Mouse (Mus musculus) CH12.LX (cell line): ENCODE results near the gene Wfdc16. TPM values are rescaled to one million over a fixed set of nuclear protein-coding genes. Genes with fewer than 3 reads are reported as not detected.
"Not testable (repeated sequence)": the region's sequence is repeated elsewhere in the genome, so short reads cannot be mapped to it uniquely, and the experiment has no call there.

Source experiments
- DNase-seq: peaks from one replicate; pipeline ENCODE4 v3.0.0-alpha.2; 2013; ENCODE audit errors: extremely low read depth
- H3K27ac ChIP-seq: 2 replicates; pipeline ENCODE4 v1.5.1; 2012; ENCODE audit warnings: low read depth, mild to moderate bottlenecking, control low read depth, moderate library complexity; ENCODE audit not compliant: insufficient read depth
- H3K27me3 ChIP-seq: replicated peaks from 2 replicates; pipeline ENCODE3; 2012; ENCODE audit warnings: inconsistent platforms
- H3K36me3 ChIP-seq, 2 experiments: replicated peaks in 1 of 2; 2 replicates each; pipeline versions ENCODE3 to v1.6.1; 2012; ENCODE audit warnings: inconsistent platforms in 1 of 2, low read length in 1 of 2, mild to moderate bottlenecking in 1 of 2, mixed read lengths in 1 of 2, moderate library complexity in 1 of 2; ENCODE audit not compliant: control insufficient read depth in 1 of 2, insufficient read depth in 1 of 2
- H3K4me1 ChIP-seq, 2 experiments: 2 replicates each; pipeline ENCODE4 v1.6.1; 2012; ENCODE audit warnings: inconsistent platforms in 1 of 2, moderate library complexity in 1 of 2; ENCODE audit not compliant: insufficient read depth in 2 of 2, control insufficient read depth in 1 of 2
- H3K4me2 ChIP-seq: 2 replicates; pipeline ENCODE4 v1.6.1; 2012; ENCODE audit warnings: low read depth, mild to moderate bottlenecking, control low read depth; ENCODE audit not compliant: poor library complexity, insufficient read depth, severe bottlenecking
- H3K4me3 ChIP-seq, 3 experiments: fragments of 150-350 bp in 1 of 3; sonication (generic) in 1 of 3; replicated peaks in 1 of 3; 2 replicates each; pipeline versions ENCODE3 to v1.5.1; 2011 to 2012; ENCODE audit warnings: low read depth in 2 of 3, low read length in 2 of 3, mild to moderate bottlenecking in 2 of 3, moderate library complexity in 2 of 3, control low read depth in 1 of 3, improper control_type of control experiment in 1 of 3, inconsistent platforms in 1 of 3, mixed read lengths in 1 of 3; ENCODE audit not compliant: poor library complexity in 1 of 3
- H3K79me2 ChIP-seq: replicated peaks from 2 replicates; pipeline ENCODE4 v1.6.1; 2012; ENCODE audit warnings: mild to moderate bottlenecking, moderate library complexity; ENCODE audit not compliant: control insufficient read depth, poor library complexity, insufficient read depth, severe bottlenecking; ENCODE audit errors: extremely low read depth
- H3K9ac ChIP-seq: 2 replicates; pipeline ENCODE4 v1.6.1; 2012; ENCODE audit warnings: low read depth, mild to moderate bottlenecking, control low read depth, moderate library complexity; ENCODE audit not compliant: insufficient read depth
- H3K9me3 ChIP-seq: replicated peaks from 2 replicates; pipeline ENCODE3; 2012; ENCODE audit warnings: low read length, inconsistent platforms, mixed read lengths
- CHD2 ChIP-seq: IDR thresholded peaks from 2 replicates; pipeline ENCODE4 v1.6.1; 2011; ENCODE audit warnings: low read length, improper control_type of control experiment
- CTCF ChIP-seq, 2 experiments: IDR thresholded peaks in 1 of 2; conservative IDR thresholded peaks in 1 of 2; 2 replicates each; pipeline ENCODE4 v1.5.1; 2011 to 2012; ENCODE audit warnings: low read depth in 2 of 2, low read length in 2 of 2, improper control_type of control experiment in 1 of 2, inconsistent platforms in 1 of 2, mild to moderate bottlenecking in 1 of 2, moderate library complexity in 1 of 2
- EP300 ChIP-seq: IDR thresholded peaks from 2 replicates; pipeline ENCODE4 v1.6.1; 2011; ENCODE audit warnings: low read length, improper control_type of control experiment
- HCFC1 ChIP-seq: IDR thresholded peaks from 2 replicates; pipeline ENCODE4 v1.6.1; 2012; ENCODE audit warnings: low read depth, mild to moderate bottlenecking, inconsistent platforms, low read length, improper control_type of control experiment
- JUN ChIP-seq: IDR thresholded peaks from 2 replicates; pipeline ENCODE4 v1.6.1; 2011; ENCODE audit warnings: low read depth, mild to moderate bottlenecking, low read length, improper control_type of control experiment, moderate library complexity; ENCODE audit not compliant: insufficient read depth
- JUND ChIP-seq: conservative IDR thresholded peaks from 2 replicates; pipeline ENCODE4 v1.6.1; 2011; ENCODE audit warnings: low read depth, low read length, improper control_type of control experiment
- MAFK ChIP-seq: IDR thresholded peaks from 2 replicates; pipeline ENCODE4 v1.6.1; 2011; ENCODE audit warnings: low read length, improper control_type of control experiment; ENCODE audit not compliant: insufficient replicate concordance
- MEF2A ChIP-seq: IDR thresholded peaks from 2 replicates; pipeline ENCODE4 v1.6.1; 2014; ENCODE audit warnings: low read depth, mild to moderate bottlenecking, inconsistent platforms, low read length, improper control_type of control experiment, borderline replicate concordance
- MXI1 ChIP-seq: IDR thresholded peaks from 2 replicates; pipeline ENCODE4 v1.6.1; 2011; ENCODE audit warnings: mild to moderate bottlenecking, low read depth, low read length, improper control_type of control experiment
- NELFE ChIP-seq: IDR thresholded peaks from 2 replicates; pipeline ENCODE4 v1.6.1; 2011; ENCODE audit warnings: low read depth, low read length, improper control_type of control experiment
- POLR2AphosphoS2 ChIP-seq: IDR thresholded peaks from 2 replicates; pipeline ENCODE4 v1.6.1; 2011; ENCODE audit warnings: low read depth, low read length, improper control_type of control experiment
- RAD21 ChIP-seq: IDR thresholded peaks from 2 replicates; pipeline ENCODE4 v1.6.1; 2011; ENCODE audit warnings: low read depth, mild to moderate bottlenecking, low read length, improper control_type of control experiment, moderate library complexity
- SMC3 ChIP-seq: IDR thresholded peaks from 2 replicates; pipeline ENCODE4 v1.6.1; 2011; ENCODE audit warnings: low read depth, low read length, improper control_type of control experiment
- TCF12 ChIP-seq: IDR thresholded peaks from 2 replicates; pipeline ENCODE4 v1.6.1; 2014; ENCODE audit warnings: low read depth, mild to moderate bottlenecking, inconsistent platforms, low read length, improper control_type of control experiment
- ZC3H11A ChIP-seq: IDR thresholded peaks from 2 replicates; pipeline ENCODE4 v1.6.1; 2012; ENCODE audit warnings: low read depth, mild to moderate bottlenecking, inconsistent platforms, low read length, improper control_type of control experiment
- ZKSCAN1 ChIP-seq: IDR thresholded peaks from 2 replicates; pipeline ENCODE4 v1.6.1; 2012; ENCODE audit warnings: low read depth, inconsistent platforms, low read length, improper control_type of control experiment, borderline replicate concordance
- ZNF384 ChIP-seq: IDR thresholded peaks from 2 replicates; pipeline ENCODE4 v1.6.1; 2012; ENCODE audit warnings: low read depth, low read length, improper control_type of control experiment, inconsistent platforms
- dilution Hi-C: fragments of 300-500 bp; cut with MboI; formaldehyde crosslinking; loops from 2 replicates; pipeline ENCODE4 v1.14.3; 2020; ENCODE audit warnings: low sequenced_read_pairs; ENCODE audit not compliant: extremely low pct_unique_long_range_greater_than_20kb, extremely low pct_ligation_motif_present
- in situ Hi-C: fragments of 300-500 bp; cut with MboI; formaldehyde crosslinking; loops from 3 replicates; pipeline ENCODE4 v1.14.3; 2019; ENCODE audit warnings: low sequenced_read_pairs, low pct_ligation_motif_present, low pct_unique_long_range_greater_than_20kb, mixed read lengths
- polyA plus RNA-seq: library from polyadenylated mRNA; unstranded; fragments of >175 nt; gene quantifications from 2 replicates; pipeline ENCODE4 v1.2.1, GENCODE M21; 2012; ENCODE audit warnings: low read depth; ENCODE audit not compliant: insufficient read length
- total RNA-seq, 2 experiments: library from RNA; depleted of rRNA; stranded (reverse); fragments of 300-350 nt in 1 of 2; fragments of >200 nt in 1 of 2; gene quantifications; 2 replicates each; pipeline ENCODE4 v1.2.3; 2012 to 2014

Gene Wfdc16
- total and polyA plus RNA-seq, 3 experiments: not detected

DNA sequence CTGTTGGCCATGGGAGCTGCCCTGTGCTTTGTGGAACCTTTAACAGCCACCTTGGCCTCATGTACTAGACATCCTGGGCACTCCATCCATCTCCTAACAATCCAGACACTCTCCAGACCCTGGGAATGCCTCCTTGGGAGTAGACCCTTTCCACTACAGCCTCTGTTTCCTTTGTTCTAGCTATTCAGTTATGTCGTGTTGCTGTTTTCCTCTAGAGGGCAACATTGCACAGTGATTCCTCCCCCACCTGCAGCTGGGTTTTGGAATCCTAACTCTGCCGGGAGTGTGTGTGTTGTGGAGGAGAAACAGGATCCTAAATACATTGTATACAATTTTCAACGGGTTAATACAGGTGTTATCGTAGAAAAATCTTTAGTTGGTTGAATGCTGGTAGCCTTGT is 46.6 kb downstream of the Wfdc16 start:
- no peaks in the 10 kb centered on the region for H3K36me3 ChIP-seq
- no peak overlapping the region for H3K9ac ChIP-seq
- H3K27ac ChIP-seq: no peak overlapping the region
- no peak for TF ChIP-seq ZNF384
- no peak for TF ChIP-seq MEF2A
- no peak for TF ChIP-seq CHD2
- TF ChIP-seq MXI1: no peak
- TF ChIP-seq EP300: no peak
- no peak for TF ChIP-seq MAFK
- peak; percentile 57 for TF ChIP-seq SMC3
- TF ChIP-seq ZKSCAN1: no peak
- no peak for TF ChIP-seq HCFC1
- TF ChIP-seq JUN: no peak
- TF ChIP-seq NELFE: no peak
- TF ChIP-seq CTCF (conservative IDR thresholded peaks at IDR 0.05 in 1 of 2, IDR thresholded peaks at IDR 0.05 in 1 of 2; ENCODE audit: low read depth in 2 of 2, low read length in 2 of 2): peak; percentile 44 to 87
- no peak for TF ChIP-seq ZC3H11A
- TF ChIP-seq RAD21: peak; percentile 82
- TF ChIP-seq TCF12: no peak
- no peak for TF ChIP-seq JUND
- TF ChIP-seq POLR2AphosphoS2: no peak
- no peak overlapping the region for H3K4me2 ChIP-seq
- dilution Hi-C loops: no loop called here
- peak; percentile 27 for DNase-seq
- peaks cover 88% of the 10 kb centered on the region for H3K27me3 ChIP-seq
- no peaks in the 10 kb centered on the region for H3K9me3 ChIP-seq
- no peaks in the 10 kb centered on the region for H3K79me2 ChIP-seq
- peaks cover 0 to 8% of the 10 kb centered on the region in 2 experiments; a peak in 1 of 4 replicates for H3K4me1 ChIP-seq
- no peak overlapping the region for H3K4me3 ChIP-seq
- in situ Hi-C loops: no loop called here

DNA sequence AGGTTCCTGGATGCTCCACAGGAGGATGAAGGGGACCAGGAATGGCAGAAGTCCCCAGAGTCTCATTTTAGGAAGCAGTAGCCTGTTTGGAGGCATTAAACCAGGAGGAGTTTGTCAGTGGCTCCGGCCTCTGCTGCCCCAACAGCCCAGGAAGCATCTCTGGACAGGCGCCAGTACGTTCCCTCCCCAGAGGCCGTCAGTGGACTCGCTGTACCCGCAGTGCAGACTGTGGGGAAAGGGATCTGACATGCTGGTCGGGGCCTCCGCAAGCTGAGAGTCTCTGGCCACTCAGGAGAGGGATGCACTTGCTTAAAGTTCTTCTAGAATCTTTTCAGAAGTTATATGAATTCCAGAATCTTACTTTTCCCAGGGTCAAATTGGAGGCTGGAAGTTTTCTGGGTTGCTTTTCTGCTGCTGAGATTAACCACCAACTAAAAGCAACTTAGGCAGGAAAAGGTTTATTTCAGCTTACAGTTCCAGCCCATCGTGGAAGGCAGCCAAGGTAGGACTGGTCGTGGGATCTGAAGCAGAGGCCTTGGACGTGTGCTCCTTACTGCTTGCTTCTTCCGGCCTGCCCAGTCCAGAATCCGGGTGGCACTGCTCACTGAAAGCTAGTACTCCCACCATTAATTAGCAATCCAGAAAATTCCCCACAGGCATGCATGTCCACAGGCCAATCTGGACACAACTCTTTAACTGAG is 53.4 kb downstream of the Wfdc16 start, which contains the start of gene Wfdc6a:
Wfdc6a (minus strand) TSS at position 423 of the 701 bp plus-strand sequence.
- dilution Hi-C loops, H3K4me3 ChIP-seq, H3K9me3 ChIP-seq, H3K27ac ChIP-seq, H3K4me1 ChIP-seq, DNase-seq, H3K36me3 ChIP-seq, H3K9ac ChIP-seq, in situ Hi-C loops, H3K79me2 ChIP-seq, H3K4me2 ChIP-seq: not testable (repeated sequence)
- H3K27me3 ChIP-seq: peaks cover 81% of the 10 kb centered on the region

Other genes with a start within 250 kb of the Wfdc16 start
Only the 20 nearest of the 34 such genes appear.
- not detected in 2 replicates for gene Trp53tg5, start 165.1 kb downstream of the Wfdc16 start, total RNA-seq (2012; rRNA removed)
- gene Trp53tg5, start 165.1 kb downstream of the Wfdc16 start, total RNA-seq (2014; rRNA removed): not detected in 2 replicates
- gene Trp53tg5, start 165.1 kb downstream of the Wfdc16 start, polyA plus RNA-seq: not detected in 2 replicates
- 1.6 and 5.7 TPM in 2 replicates for gene Dbndd2, start 152.7 kb downstream of the Wfdc16 start, total RNA-seq (2012; rRNA removed)
- gene Dbndd2, start 152.7 kb downstream of the Wfdc16 start, total RNA-seq (2014; rRNA removed): 0.61 TPM in 1 of 2 replicates, not detected in the other
- 0.31 and 0.53 TPM in 2 replicates for gene Dbndd2, start 152.7 kb downstream of the Wfdc16 start, polyA plus RNA-seq
- gene Pigt, start 141.3 kb downstream of the Wfdc16 start, total RNA-seq (2012; rRNA removed): 36.8 and 39.2 TPM in 2 replicates
- 12.4 and 14.0 TPM in 2 replicates for gene Pigt, start 141.3 kb downstream of the Wfdc16 start, total RNA-seq (2014; rRNA removed)
- gene Pigt, start 141.3 kb downstream of the Wfdc16 start, polyA plus RNA-seq: 66.2 and 91.8 TPM in 2 replicates
- not detected in 2 replicates for gene Wfdc2, start 76.4 kb downstream of the Wfdc16 start, total RNA-seq (2012; rRNA removed)
- not detected in 2 replicates for gene Wfdc2, start 76.4 kb downstream of the Wfdc16 start, total RNA-seq (2014; rRNA removed)
- gene Wfdc2, start 76.4 kb downstream of the Wfdc16 start, polyA plus RNA-seq: not detected in 2 replicates
- not detected in 2 replicates for gene Spint3, start 65.3 kb downstream of the Wfdc16 start, total RNA-seq (2012; rRNA removed)
- gene Spint3, start 65.3 kb downstream of the Wfdc16 start, total RNA-seq (2014; rRNA removed): not detected in 2 replicates
- gene Spint3, start 65.3 kb downstream of the Wfdc16 start, polyA plus RNA-seq: not detected in 2 replicates
- gene Wfdc6a, start 53.3 kb downstream of the Wfdc16 start, total RNA-seq (2012; rRNA removed): not detected in 2 replicates
- gene Wfdc6a, start 53.3 kb downstream of the Wfdc16 start, total RNA-seq (2014; rRNA removed): not detected in 2 replicates
- gene Wfdc6a, start 53.3 kb downstream of the Wfdc16 start, polyA plus RNA-seq: not detected in 2 replicates
- not detected in 2 replicates for gene Eppin, start 45.2 kb downstream of the Wfdc16 start, total RNA-seq (2012; rRNA removed)
- not detected in 2 replicates for gene Eppin, start 45.2 kb downstream of the Wfdc16 start, total RNA-seq (2014; rRNA removed)
- gene Eppin, start 45.2 kb downstream of the Wfdc16 start, polyA plus RNA-seq: not detected in 2 replicates
- gene Wfdc6b, start 25.3 kb downstream of the Wfdc16 start, total RNA-seq (2012; rRNA removed): not detected in 2 replicates
- not detected in 2 replicates for gene Wfdc6b, start 25.3 kb downstream of the Wfdc16 start, total RNA-seq (2014; rRNA removed)
- gene Wfdc6b, start 25.3 kb downstream of the Wfdc16 start, polyA plus RNA-seq: not detected in 2 replicates
- not detected in 2 replicates for gene Wfdc8, start 25.2 kb downstream of the Wfdc16 start, total RNA-seq (2012; rRNA removed)
- not detected in 2 replicates for gene Wfdc8, start 25.2 kb downstream of the Wfdc16 start, total RNA-seq (2014; rRNA removed)
- gene Wfdc8, start 25.2 kb downstream of the Wfdc16 start, polyA plus RNA-seq: not detected in 2 replicates
- not detected in 2 replicates for gene Wfdc10, start 17.2 kb upstream of the Wfdc16 start, total RNA-seq (2012; rRNA removed)
- not detected in 2 replicates for gene Wfdc10, start 17.2 kb upstream of the Wfdc16 start, total RNA-seq (2014; rRNA removed)
- not detected in 2 replicates for gene Wfdc10, start 17.2 kb upstream of the Wfdc16 start, polyA plus RNA-seq
- gene Wfdc9, start 17.8 kb upstream of the Wfdc16 start, total RNA-seq (2012; rRNA removed): not detected in 2 replicates
- gene Wfdc9, start 17.8 kb upstream of the Wfdc16 start, total RNA-seq (2014; rRNA removed): not detected in 2 replicates
- gene Wfdc9, start 17.8 kb upstream of the Wfdc16 start, polyA plus RNA-seq: not detected in 2 replicates
- not detected in 2 replicates for gene Wfdc11, start 35.3 kb upstream of the Wfdc16 start, total RNA-seq (2012; rRNA removed)
- not detected in 2 replicates for gene Wfdc11, start 35.3 kb upstream of the Wfdc16 start, total RNA-seq (2014; rRNA removed)
- gene Wfdc11, start 35.3 kb upstream of the Wfdc16 start, polyA plus RNA-seq: not detected in 2 replicates
- gene Wfdc13, start 46.3 kb upstream of the Wfdc16 start, total RNA-seq (2012; rRNA removed): not detected in 2 replicates
- not detected in 2 replicates for gene Wfdc13, start 46.3 kb upstream of the Wfdc16 start, total RNA-seq (2014; rRNA removed)
- not detected in 2 replicates for gene Wfdc13, start 46.3 kb upstream of the Wfdc16 start, polyA plus RNA-seq
- gene Spint4, start 59.7 kb upstream of the Wfdc16 start, total RNA-seq (2012; rRNA removed): not detected in 2 replicates
- gene Spint4, start 59.7 kb upstream of the Wfdc16 start, total RNA-seq (2014; rRNA removed): not detected in 2 replicates
- not detected in 2 replicates for gene Spint4, start 59.7 kb upstream of the Wfdc16 start, polyA plus RNA-seq
- gene Spint5, start 76.5 kb upstream of the Wfdc16 start, total RNA-seq (2012; rRNA removed): 1.4 and 2.4 TPM in 2 replicates
- not detected in 2 replicates for gene Spint5, start 76.5 kb upstream of the Wfdc16 start, total RNA-seq (2014; rRNA removed)
- gene Spint5, start 76.5 kb upstream of the Wfdc16 start, polyA plus RNA-seq: not detected in 2 replicates
- 0.08 and 0.21 TPM in 2 replicates for gene Wfdc3, start 107.1 kb upstream of the Wfdc16 start, total RNA-seq (2012; rRNA removed)
- 0.14 TPM in 1 of 2 replicates, not detected in the other for gene Wfdc3, start 107.1 kb upstream of the Wfdc16 start, total RNA-seq (2014; rRNA removed)
- gene Wfdc3, start 107.1 kb upstream of the Wfdc16 start, polyA plus RNA-seq: not detected in 2 replicates
- gene Dnttip1, start 107.2 kb upstream of the Wfdc16 start, total RNA-seq (2012; rRNA removed): 14.0 and 15.2 TPM in 2 replicates
- 17.1 and 17.6 TPM in 2 replicates for gene Dnttip1, start 107.2 kb upstream of the Wfdc16 start, total RNA-seq (2014; rRNA removed)
- gene Dnttip1, start 107.2 kb upstream of the Wfdc16 start, polyA plus RNA-seq: 29.7 and 35.0 TPM in 2 replicates
- 103 and 121 TPM in 2 replicates for gene Ube2c, start 131.1 kb upstream of the Wfdc16 start, total RNA-seq (2012; rRNA removed)
- gene Ube2c, start 131.1 kb upstream of the Wfdc16 start, total RNA-seq (2014; rRNA removed): 104 and 126 TPM in 2 replicates
- gene Ube2c, start 131.1 kb upstream of the Wfdc16 start, polyA plus RNA-seq: 156 and 226 TPM in 2 replicates
- gene Tnnc2, start 141.2 kb upstream of the Wfdc16 start, total RNA-seq (2012; rRNA removed): not detected in 2 replicates
- gene Tnnc2, start 141.2 kb upstream of the Wfdc16 start, total RNA-seq (2014; rRNA removed): not detected in 2 replicates
- gene Tnnc2, start 141.2 kb upstream of the Wfdc16 start, polyA plus RNA-seq: not detected in 2 replicates
- gene Snx21, start 147.0 kb upstream of the Wfdc16 start, total RNA-seq (2012; rRNA removed): 2.3 and 3.3 TPM in 2 replicates
- 0.71 and 1.1 TPM in 2 replicates for gene Snx21, start 147.0 kb upstream of the Wfdc16 start, total RNA-seq (2014; rRNA removed)
- gene Snx21, start 147.0 kb upstream of the Wfdc16 start, polyA plus RNA-seq: 1.1 and 1.5 TPM in 2 replicates